Mouse (Mus musculus): ENCODE data around the gene Myo10.

The Myo10 gene

GRCm38 (mm10) chr15:25611178-25611577 lies 11.1 kb upstream of the Myo10 start:
- no peak for DNase-seq (ENCODE audit: low spot score in 2 of 2)

GRCm38 (mm10) chr15:25620560-25620959 lies 1.8 kb upstream of the Myo10 start:
- DNase-seq (ENCODE audit: low spot score in 2 of 2): no peak

- no peak for DNase-seq (ENCODE audit: low spot score in 2 of 2)
These were observed 750 bp upstream of the Myo10 start for GRCm38 (mm10) chr15:25621351-25622199.

GRCm38 (mm10) chr15:25622867-25623471 lies 644 bp downstream of the Myo10 start:
- peak in 1 of 2 experiments; percentile 29 for DNase-seq (ENCODE audit: low spot score in 2 of 2)

GRCm38 (mm10) chr15:25623556-25624180 lies 1.3 kb downstream of the Myo10 start:
- DNase-seq (ENCODE audit: low spot score in 2 of 2): no peak

- DNase-seq (ENCODE audit: low spot score in 2 of 2): no peak
These were observed 1.9 kb downstream of the Myo10 start for GRCm38 (mm10) chr15:25624263-25624662.

- DNase-seq (ENCODE audit: low spot score in 2 of 2): no peak
These were observed 3.1 kb downstream of the Myo10 start for GRCm38 (mm10) chr15:25625471-25625870.

- no peak for DNase-seq (ENCODE audit: low spot score in 2 of 2)
These were observed 4.7 kb downstream of the Myo10 start for GRCm38 (mm10) chr15:25627012-25627411.

GRCm38 (mm10) chr15:25628251-25628650 lies 5.9 kb downstream of the Myo10 start:
- DNase-seq (ENCODE audit: low spot score in 2 of 2): no peak

- no peak for DNase-seq (ENCODE audit: low spot score in 2 of 2)
These were observed 8.4 kb downstream of the Myo10 start for GRCm38 (mm10) chr15:25630716-25631115.

- no peak for DNase-seq (ENCODE audit: low spot score in 2 of 2)
These were observed 9.0 kb downstream of the Myo10 start for GRCm38 (mm10) chr15:25631332-25631731.

- no peak for DNase-seq (ENCODE audit: low spot score in 2 of 2)
These were observed 10.6 kb downstream of the Myo10 start for GRCm38 (mm10) chr15:25632902-25633301.

- no peak for DNase-seq (ENCODE audit: low spot score in 2 of 2)
These were observed 11.5 kb downstream of the Myo10 start for GRCm38 (mm10) chr15:25633674-25634340.

GRCm38 (mm10) chr15:25637727-25638126 lies 15.4 kb downstream of the Myo10 start:
- peak in 1 of 2 experiments; percentile 24 for DNase-seq (ENCODE audit: low spot score in 2 of 2)

GRCm38 (mm10) chr15:25639217-25639616 lies 16.9 kb downstream of the Myo10 start:
- no peak for DNase-seq (ENCODE audit: low spot score in 2 of 2)

GRCm38 (mm10) chr15:25640840-25641752 lies 18.8 kb downstream of the Myo10 start:
- DNase-seq (ENCODE audit: low spot score in 2 of 2): no peak

- DNase-seq (ENCODE audit: low spot score in 2 of 2): no peak
These were observed 20.1 kb downstream of the Myo10 start for GRCm38 (mm10) chr15:25642214-25643058.

GRCm38 (mm10) chr15:25645862-25646261 lies 23.5 kb downstream of the Myo10 start:
- no peak for DNase-seq (ENCODE audit: low spot score in 2 of 2)

- no peak for DNase-seq (ENCODE audit: low spot score in 2 of 2)
These were observed 26.0 kb downstream of the Myo10 start for GRCm38 (mm10) chr15:25648287-25648686.

- no peak for DNase-seq (ENCODE audit: low spot score in 2 of 2)
These were observed 28.0 kb downstream of the Myo10 start for GRCm38 (mm10) chr15:25650371-25650770.
